Mouse (Mus musculus): ENCODE data around the gene Bola3. TPM values are rescaled to one million over a fixed set of nuclear protein-coding genes. Genes with fewer than 3 reads are reported as not detected.

Bola3 gene
- 117 and 126 TPM in 2 replicates for polyA plus RNA-seq (2016; fragmentation: Nextera tagmentation; extraction: Ambion mirVana)

DNA sequence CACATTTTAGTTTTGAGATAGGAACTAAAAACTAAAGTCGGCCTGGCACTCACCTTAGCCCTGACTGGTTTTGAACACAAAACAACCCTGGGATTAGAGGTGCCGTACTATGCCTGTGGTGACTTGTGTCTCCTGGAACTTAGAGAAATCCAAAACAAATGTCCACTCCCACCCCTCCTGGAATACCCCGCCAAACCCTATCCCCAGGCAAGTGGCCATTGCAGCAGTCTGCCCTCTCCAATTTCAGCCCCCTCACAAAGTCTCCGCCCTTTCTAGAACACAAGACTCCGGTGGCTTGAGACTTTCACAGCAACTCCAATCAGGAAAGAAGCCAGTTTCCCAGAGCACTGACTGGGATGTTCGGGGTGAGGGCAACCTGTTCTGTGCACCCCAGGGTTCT is at the start of gene Bola3:
Gene Bola3, plus strand, starts transcription at position 275 of the 400 bp plus-strand sequence.
- Histone ChIP-seq H3K27ac (peak within 1 kb of the TSS; percentile 58; the same call in 1 of the 2 replicates), H3K4me3 (peak within 1 kb of the TSS; percentile 87), H3K4me1 (peaks cover 13% of the 10 kb centered on the region), H3K9ac (peak within 1 kb of the TSS; percentile 87), H3K27me3 (no peaks in the 10 kb centered on the region), H3K4me2 (replicated peaks) (peak within 1 kb of the TSS; percentile 87), H3K9me3 (no peaks in the 10 kb centered on the region), H3K36me3 (peaks cover 14% of the 10 kb centered on the region)
- WGBS = 26% methylated on average over 6 of the region's 6 CpGs
- peak; percentile 55 for ATAC-seq (ENCODE audit: insufficient number of reproducible peaks, insufficient read depth, low FRiP score, low TSS enrichment)

DNA sequence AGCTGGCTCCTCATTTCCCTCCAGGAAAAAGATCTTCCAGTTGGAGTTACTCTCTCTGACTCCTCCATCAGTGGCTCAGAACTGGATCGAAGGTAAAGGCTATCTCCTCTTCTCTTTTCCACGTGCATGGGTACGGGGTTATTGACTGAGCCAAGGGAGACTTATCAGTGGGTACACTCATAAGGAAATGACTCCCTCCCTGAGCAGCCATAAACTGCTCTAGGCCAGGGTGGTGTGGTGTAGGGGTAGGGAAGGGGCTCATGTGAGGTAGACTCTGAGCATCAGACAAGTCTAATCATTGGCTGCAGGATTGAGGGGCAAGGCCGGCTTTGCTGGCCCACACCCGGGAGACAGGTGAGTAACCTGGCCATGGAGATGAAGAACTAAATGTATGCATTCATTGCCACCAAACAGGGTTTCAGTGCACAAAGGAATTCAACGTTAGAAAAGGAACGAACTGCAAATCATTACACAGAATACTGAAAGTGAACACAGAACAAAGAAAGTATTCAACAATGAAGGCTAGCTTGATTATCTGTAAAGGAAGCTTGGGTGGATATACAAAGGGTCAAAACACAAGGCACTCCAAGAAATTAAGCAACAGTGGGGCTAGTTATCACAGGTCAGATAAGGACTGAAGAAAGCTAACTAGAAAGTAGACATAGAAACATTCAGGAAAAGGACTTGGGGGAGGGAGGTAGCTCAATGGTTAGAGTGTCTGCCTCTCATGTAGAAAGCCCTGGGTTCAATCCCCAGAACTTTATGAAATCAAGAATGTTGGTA is 48.3 kb upstream of the Bola3 start:
- Histone ChIP-seq H3K4me3 (no peak overlapping the region), H3K36me3 (peaks cover 4% of the 10 kb centered on the region; the same call in 1 of the 2 replicates), H3K9ac (no peak overlapping the region), H3K4me1 (no peaks in the 10 kb centered on the region), H3K4me2 (replicated peaks) (no peak overlapping the region), H3K9me3 (no peaks in the 10 kb centered on the region), H3K27ac (no peak overlapping the region), H3K27me3 (no peaks in the 10 kb centered on the region)
- ATAC-seq (ENCODE audit: insufficient number of reproducible peaks, insufficient read depth, low FRiP score, low TSS enrichment) = no peak
- WGBS = 85% methylated on average over 7 of the region's 7 CpGs

DNA sequence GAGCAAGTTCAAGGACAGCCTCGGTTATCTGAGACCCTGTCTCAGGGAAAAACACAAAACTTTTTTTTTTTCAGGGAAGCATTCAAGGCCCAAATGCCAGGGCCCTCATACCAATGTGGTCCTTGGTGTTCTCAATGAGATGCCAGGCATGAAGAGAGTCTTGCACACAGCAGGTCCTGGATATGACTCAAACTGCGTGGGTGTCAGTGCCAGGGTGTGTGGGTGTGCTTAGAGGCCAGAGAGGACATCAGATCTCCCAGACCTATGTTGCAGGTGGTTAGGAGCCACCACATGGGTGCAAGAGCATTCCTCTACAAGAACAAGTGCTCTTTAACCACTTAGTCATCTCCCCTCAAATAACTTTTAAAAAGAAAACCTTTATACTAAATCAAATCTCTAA is 47.7 kb upstream of the Bola3 start:
- H3K4me2 ChIP-seq (replicated peaks) = no peak overlapping the region
- H3K4me1 ChIP-seq = no peaks in the 10 kb centered on the region
- peaks cover 8% of the 10 kb centered on the region; the same call in 1 of the 2 replicates for H3K36me3 ChIP-seq
- no peak for ATAC-seq (ENCODE audit: insufficient number of reproducible peaks, insufficient read depth, low FRiP score, low TSS enrichment)
- no peaks in the 10 kb centered on the region for H3K27me3 ChIP-seq
- H3K27ac ChIP-seq = no peak overlapping the region
- no peak overlapping the region for H3K4me3 ChIP-seq
- H3K9me3 ChIP-seq = no peaks in the 10 kb centered on the region
- no peak overlapping the region for H3K9ac ChIP-seq
- WGBS = 84% methylated on average over 2 of the region's 2 CpGs

DNA sequence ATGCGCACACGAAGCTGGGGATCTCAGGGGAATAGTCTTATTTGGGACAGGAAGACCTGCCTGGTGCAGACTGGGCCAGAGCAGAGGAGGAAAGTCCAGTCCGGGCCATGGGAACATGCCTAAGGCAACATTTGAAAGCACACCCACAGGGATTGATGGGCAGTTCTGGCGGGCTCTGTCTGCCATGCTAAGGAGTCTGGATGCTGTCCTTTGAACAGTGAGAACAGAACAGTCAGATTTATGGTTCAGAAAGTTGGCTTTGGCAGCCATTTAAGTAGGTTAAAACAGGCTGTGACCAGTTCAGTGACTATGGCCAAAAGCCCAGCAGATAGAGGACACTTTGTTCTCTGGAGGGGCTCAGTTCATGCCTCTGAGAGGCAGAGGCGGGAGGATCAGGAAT is 46.7 kb upstream of the Bola3 start:
- Histone ChIP-seq H3K4me3 (no peak overlapping the region), H3K36me3 (peaks cover 17% of the 10 kb centered on the region), H3K4me2 (replicated peaks) (no peak overlapping the region), H3K27ac (no peak overlapping the region), H3K4me1 (no peaks in the 10 kb centered on the region), H3K27me3 (no peaks in the 10 kb centered on the region), H3K9ac (no peak overlapping the region), H3K9me3 (no peaks in the 10 kb centered on the region)
- ATAC-seq (ENCODE audit: insufficient number of reproducible peaks, insufficient read depth, low FRiP score, low TSS enrichment) = no peak
- WGBS = 68% methylated on average over 5 of the region's 5 CpGs

DNA sequence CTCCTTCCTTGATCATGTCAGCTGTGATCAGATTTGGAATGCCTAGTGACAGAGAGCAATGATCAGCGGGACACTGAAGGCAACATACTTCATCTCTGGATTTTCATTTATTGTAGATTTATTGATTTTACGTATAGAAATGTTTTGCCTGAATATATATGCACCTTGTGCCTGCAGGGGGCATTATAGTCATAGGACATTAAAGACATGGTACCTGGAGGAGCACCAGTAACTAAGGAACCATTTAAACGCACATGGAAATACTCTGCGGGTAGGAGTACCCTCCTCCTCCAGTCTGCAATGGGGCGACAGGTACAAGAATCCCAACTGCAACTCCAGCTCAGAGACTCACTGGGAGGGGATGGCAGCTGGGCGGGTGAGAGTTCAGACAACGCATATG is 39.9 kb upstream of the Bola3 start:
- no peaks in the 10 kb centered on the region for H3K4me1 ChIP-seq
- no peak overlapping the region for H3K4me3 ChIP-seq
- H3K9me3 ChIP-seq = no peaks in the 10 kb centered on the region
- no peaks in the 10 kb centered on the region for H3K27me3 ChIP-seq
- no peak overlapping the region for H3K27ac ChIP-seq
- ATAC-seq (ENCODE audit: insufficient number of reproducible peaks, insufficient read depth, low FRiP score, low TSS enrichment) = no peak
- peaks cover 63% of the 10 kb centered on the region for H3K36me3 ChIP-seq
- H3K9ac ChIP-seq = no peak overlapping the region
- H3K4me2 ChIP-seq (replicated peaks) = no peak overlapping the region
- 88% methylated on average over 7 of the region's 7 CpGs for WGBS

DNA sequence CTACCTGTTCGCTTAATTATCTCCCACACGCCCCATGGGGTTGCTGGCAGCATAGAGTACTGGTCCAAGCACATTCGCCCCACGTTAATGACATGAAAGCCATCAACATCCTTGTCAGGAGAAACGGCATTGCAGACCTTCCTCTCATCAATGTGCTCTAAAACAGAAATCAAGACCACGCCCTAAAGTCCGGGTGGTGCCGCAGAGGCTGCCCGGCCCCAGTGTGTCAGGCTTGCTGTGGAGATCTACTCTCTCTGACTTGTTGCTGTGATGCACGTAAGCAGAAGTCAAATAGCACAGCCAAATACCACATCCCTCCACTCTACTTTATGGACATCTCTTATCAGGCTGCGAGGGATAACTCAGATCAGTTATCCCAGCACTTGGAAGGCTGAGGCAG is 37.7 kb upstream of the Bola3 start:
- H3K9ac ChIP-seq = no peak overlapping the region
- H3K27ac ChIP-seq = no peak overlapping the region
- H3K9me3 ChIP-seq = no peaks in the 10 kb centered on the region
- no peak overlapping the region for H3K4me2 ChIP-seq (replicated peaks)
- peaks cover 9% of the 10 kb centered on the region for H3K4me1 ChIP-seq
- H3K36me3 ChIP-seq = peaks cover 56% of the 10 kb centered on the region
- no peak for ATAC-seq (ENCODE audit: insufficient number of reproducible peaks, insufficient read depth, low FRiP score, low TSS enrichment)
- WGBS = 94% methylated on average over 11 of the region's 11 CpGs
- no peaks in the 10 kb centered on the region for H3K27me3 ChIP-seq
- no peak overlapping the region for H3K4me3 ChIP-seq

DNA sequence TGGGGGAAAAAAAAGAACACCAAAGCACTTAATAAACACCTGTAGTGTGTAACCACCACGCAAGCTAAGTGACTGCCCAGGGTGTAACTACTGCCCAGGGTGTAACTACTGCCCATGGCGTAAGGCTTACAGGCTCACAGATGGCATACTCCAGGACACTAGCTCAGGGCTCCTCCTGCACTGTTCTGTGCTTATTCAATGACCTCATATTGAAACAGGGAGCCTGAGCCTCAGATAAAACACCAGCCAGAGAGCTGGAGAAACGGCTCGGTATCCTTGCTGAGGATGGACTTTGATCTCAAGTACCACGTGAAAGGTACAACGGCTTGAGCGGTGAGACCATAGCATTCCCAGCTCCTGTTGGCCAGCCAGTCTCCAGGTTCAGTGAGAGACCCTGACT is 36.9 kb upstream of the Bola3 start:
- WGBS = 93% methylated on average over 7 of the region's 7 CpGs
- H3K9me3 ChIP-seq = no peaks in the 10 kb centered on the region
- no peak overlapping the region for H3K4me3 ChIP-seq
- H3K4me1 ChIP-seq = peaks cover 14% of the 10 kb centered on the region
- H3K27me3 ChIP-seq = no peaks in the 10 kb centered on the region
- no peak for ATAC-seq (ENCODE audit: insufficient number of reproducible peaks, insufficient read depth, low FRiP score, low TSS enrichment)
- H3K36me3 ChIP-seq = peaks cover 47% of the 10 kb centered on the region
- no peak overlapping the region for H3K9ac ChIP-seq
- no peak overlapping the region for H3K27ac ChIP-seq
- H3K4me2 ChIP-seq (replicated peaks) = no peak overlapping the region

DNA sequence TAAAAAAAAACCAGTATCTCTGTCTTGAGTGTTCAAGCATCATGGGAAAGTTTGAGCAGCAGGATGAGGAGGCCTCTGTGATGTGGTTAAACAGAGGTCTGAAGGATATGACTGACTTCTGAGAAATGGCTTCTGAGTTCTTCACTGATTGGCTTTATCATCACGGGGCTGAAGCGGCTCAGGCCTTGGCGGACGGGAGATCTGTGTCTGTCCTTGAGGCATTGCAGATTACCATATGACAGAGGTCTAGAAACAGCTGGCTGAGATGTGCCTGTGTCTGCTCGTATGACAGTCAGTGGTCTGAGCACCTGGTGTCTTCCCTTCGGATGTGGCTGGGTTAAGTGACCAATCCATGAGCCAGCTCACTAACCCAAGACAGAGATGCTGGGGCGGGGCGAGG is 36.4 kb upstream of the Bola3 start:
- no peaks in the 10 kb centered on the region for H3K27me3 ChIP-seq
- H3K4me3 ChIP-seq = no peak overlapping the region
- H3K27ac ChIP-seq = no peak overlapping the region
- no peak for ATAC-seq (ENCODE audit: insufficient number of reproducible peaks, insufficient read depth, low FRiP score, low TSS enrichment)
- peaks cover 14% of the 10 kb centered on the region for H3K4me1 ChIP-seq
- H3K9me3 ChIP-seq = no peaks in the 10 kb centered on the region
- H3K9ac ChIP-seq = no peak overlapping the region
- H3K36me3 ChIP-seq = peaks cover 46% of the 10 kb centered on the region
- no peak overlapping the region for H3K4me2 ChIP-seq (replicated peaks)
- WGBS = 83% methylated on average over 8 of the region's 8 CpGs

DNA sequence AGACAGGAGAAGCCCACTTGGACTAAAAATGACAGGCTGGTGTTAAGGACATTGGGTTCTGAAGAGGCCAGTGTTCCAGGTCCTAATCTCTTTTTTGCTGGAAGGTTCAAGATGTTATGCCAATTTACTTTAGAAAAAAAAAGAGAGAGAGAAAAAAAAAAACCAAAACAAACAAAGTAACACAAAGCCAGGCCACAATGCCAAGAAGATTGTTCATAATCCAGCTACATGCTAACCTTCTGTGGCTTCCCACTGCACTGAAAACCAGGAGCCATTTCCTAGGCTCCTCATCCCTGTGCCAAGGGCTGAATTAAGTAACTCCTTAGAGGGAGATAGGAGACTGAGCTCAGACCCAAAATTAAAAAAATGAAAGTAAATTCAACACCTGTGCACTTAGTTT is 33.7 kb upstream of the Bola3 start:
- Histone ChIP-seq H3K4me1 (peaks cover 14% of the 10 kb centered on the region), H3K9me3 (no peaks in the 10 kb centered on the region), H3K4me3 (no peak overlapping the region), H3K36me3 (peaks cover 26% of the 10 kb centered on the region), H3K4me2 (replicated peaks) (peak overlapping the region; percentile 81), H3K9ac (no peak overlapping the region), H3K27ac (no peak overlapping the region), H3K27me3 (no peaks in the 10 kb centered on the region)
- ATAC-seq (ENCODE audit: insufficient number of reproducible peaks, insufficient read depth, low FRiP score, low TSS enrichment) = no peak

DNA sequence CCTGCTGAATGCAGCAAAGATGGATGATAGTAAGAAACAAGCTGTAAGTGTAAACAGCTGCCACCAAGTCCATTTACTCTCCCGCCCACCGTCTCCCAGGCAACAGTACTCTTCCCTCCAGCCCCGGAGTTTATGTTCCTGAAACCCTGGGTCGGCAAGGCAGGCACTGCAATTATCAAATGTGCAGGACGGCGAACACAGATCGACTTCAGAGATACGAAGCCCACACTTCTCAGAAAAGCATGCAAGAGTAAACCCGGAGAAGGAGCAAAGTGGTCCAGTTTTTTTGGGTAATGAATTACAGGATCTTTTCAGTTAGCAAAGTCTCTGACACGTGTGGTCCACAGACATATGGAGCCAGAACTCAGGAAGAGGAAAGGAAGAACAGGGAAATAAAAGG is 32.9 kb upstream of the Bola3 start:
- peak overlapping the region; percentile 97 for H3K4me3 ChIP-seq
- H3K9ac ChIP-seq = 0 out of 2 replicates have a peak overlapping the region, but pooled peaks have one; percentile 15
- no peak for ATAC-seq (ENCODE audit: insufficient number of reproducible peaks, insufficient read depth, low FRiP score, low TSS enrichment)
- no peak overlapping the region for H3K27ac ChIP-seq
- H3K27me3 ChIP-seq = no peaks in the 10 kb centered on the region
- 4% methylated on average over 10 of the region's 10 CpGs for WGBS
- H3K36me3 ChIP-seq = peaks cover 18% of the 10 kb centered on the region
- H3K9me3 ChIP-seq = no peaks in the 10 kb centered on the region
- H3K4me1 ChIP-seq = peaks cover 14% of the 10 kb centered on the region
- H3K4me2 ChIP-seq (replicated peaks) = peak overlapping the region; percentile 81

DNA sequence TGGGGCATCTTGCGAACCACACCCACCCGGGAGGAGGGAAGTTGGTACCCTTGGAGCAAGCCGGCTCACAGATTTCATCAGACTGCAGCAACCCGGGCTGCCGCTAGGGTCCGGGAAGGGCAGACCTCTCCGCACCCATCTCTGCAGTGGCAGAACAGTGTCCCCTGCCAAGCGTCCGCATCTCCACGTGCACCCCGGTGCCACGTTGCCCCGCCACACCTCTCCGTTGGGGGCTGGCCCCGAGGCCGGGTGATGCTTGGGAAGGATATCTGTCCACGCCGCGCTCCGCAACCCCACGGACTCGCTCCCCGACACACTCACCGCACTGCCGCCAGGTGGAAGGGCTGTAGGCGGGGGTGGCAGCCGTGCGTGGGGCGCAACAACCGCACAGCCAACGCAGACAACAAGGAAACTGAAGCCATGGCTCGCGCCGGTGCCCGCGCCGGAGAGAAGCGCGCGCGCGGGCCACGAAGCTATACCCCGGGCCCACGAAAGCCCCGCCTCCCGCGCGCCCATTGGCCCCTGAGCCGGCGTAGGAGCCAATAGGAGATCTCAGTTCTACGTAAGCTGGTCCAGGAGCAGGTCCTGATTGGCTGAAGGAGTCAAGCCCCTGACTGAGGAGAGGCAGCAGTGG is 31.7 kb upstream of the Bola3 start:
- Histone ChIP-seq H3K27ac (peak overlapping the region; percentile 73), H3K27me3 (no peaks in the 10 kb centered on the region), H3K4me3 (peak overlapping the region; percentile 97), H3K9ac (peak overlapping the region; percentile 80), H3K4me1 (peaks cover 14% of the 10 kb centered on the region), H3K4me2 (replicated peaks) (peak overlapping the region; percentile 81), H3K9me3 (no peaks in the 10 kb centered on the region), H3K36me3 (peaks cover 8% of the 10 kb centered on the region; the same call in 1 of the 2 replicates)
- under 1% methylated on average over 52 of the region's 52 CpGs for WGBS
- peak; percentile 97 for ATAC-seq (ENCODE audit: insufficient number of reproducible peaks, insufficient read depth, low FRiP score, low TSS enrichment)

DNA sequence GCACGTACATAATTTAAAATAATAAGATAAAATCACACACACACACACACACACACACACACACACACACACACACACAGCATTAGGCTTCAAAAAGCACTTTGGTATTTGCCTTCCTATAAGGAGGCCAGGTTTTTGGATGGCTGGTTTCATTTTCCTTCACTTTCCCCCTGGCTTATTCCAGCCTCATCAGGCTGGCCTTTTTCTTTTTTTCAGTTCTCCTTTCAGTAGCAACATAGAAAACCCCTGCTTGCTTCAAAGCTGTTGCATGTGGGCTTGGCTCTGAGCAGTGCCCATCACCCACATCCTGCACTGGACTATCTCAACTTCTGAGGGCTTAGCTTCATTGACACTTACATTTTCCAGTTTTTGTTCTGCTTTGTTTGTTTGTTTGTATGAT is 27.0 kb upstream of the Bola3 start:
- no peak overlapping the region for H3K27ac ChIP-seq
- H3K4me1 ChIP-seq = peaks cover 9% of the 10 kb centered on the region
- no peaks in the 10 kb centered on the region for H3K27me3 ChIP-seq
- 47% methylated on average over 1 of the region's 1 CpGs for WGBS
- no peaks in the 10 kb centered on the region for H3K36me3 ChIP-seq
- no peak for ATAC-seq (ENCODE audit: insufficient number of reproducible peaks, insufficient read depth, low FRiP score, low TSS enrichment)
- no peaks in the 10 kb centered on the region for H3K9me3 ChIP-seq
- H3K4me2 ChIP-seq (replicated peaks) = no peak overlapping the region
- no peak overlapping the region for H3K4me3 ChIP-seq
- H3K9ac ChIP-seq = no peak overlapping the region
